Mouse (Mus musculus): Measurements from ENCODE around the gene Kif14. TPM values are rescaled to one million over a fixed set of nuclear protein-coding genes. Genes with fewer than 3 reads are reported as not detected.
"Not testable (repeated sequence)": the region's sequence is repeated elsewhere in the genome, so short reads cannot be mapped to it uniquely, and the experiment has no call there.

The Kif14 gene
- polyA plus RNA-seq, 1 experiment from 2014 or later, result 8.9 TPM

GRCm38 (mm10) chr1:136547068-136547467, 80.9 kb downstream of the Kif14 start:
- Histone ChIP-seq H3K36me3 (replicated peaks; ENCODE audit: control insufficient read depth, insufficient read depth, low read depth, low read length) (no peaks in the 10 kb centered on the region), H3K9ac (replicated peaks; ENCODE audit: low read length) (no peak overlapping the region), H3K9me3 (replicated peaks; ENCODE audit: control insufficient read depth, low read length) (no peaks in the 10 kb centered on the region), H3K4me2 (ENCODE audit: low read depth, low read length) (no peak overlapping the region), H3K27ac (replicated peaks; ENCODE audit: low read depth, low read length) (no peak overlapping the region), H3K4me3 (ENCODE audit: low read depth, low read length) (no peak overlapping the region), H3K27me3 (ENCODE audit: control insufficient read depth, insufficient read depth, low read length) (no peaks in the 10 kb centered on the region), H3K4me1 (ENCODE audit: control insufficient read depth, insufficient read depth, low read length) (no peaks in the 10 kb centered on the region)
- DNase-seq (ENCODE audit: low spot score) (no peak), ATAC-seq (replicated peaks; ENCODE audit: insufficient number of reproducible peaks, low FRiP score, low TSS enrichment, low read depth) (no peak)
- 89% methylated on average over 2 of the region's 2 CpGs for WGBS

- H3K4me2 ChIP-seq (ENCODE audit: low read depth, low read length), result no peak overlapping the region
- no peaks in the 10 kb centered on the region for H3K36me3 ChIP-seq (replicated peaks; ENCODE audit: control insufficient read depth, insufficient read depth, low read depth, low read length)
- H3K9ac ChIP-seq (replicated peaks; ENCODE audit: low read length), result no peak overlapping the region
- DNase-seq (ENCODE audit: low spot score) (no peak), ATAC-seq (replicated peaks; ENCODE audit: insufficient number of reproducible peaks, low FRiP score, low TSS enrichment, low read depth) (no peak)
- 95% methylated on average over 6 of the region's 6 CpGs for WGBS
- no peaks in the 10 kb centered on the region for H3K27me3 ChIP-seq (ENCODE audit: control insufficient read depth, insufficient read depth, low read length)
- no peaks in the 10 kb centered on the region for H3K9me3 ChIP-seq (replicated peaks; ENCODE audit: control insufficient read depth, low read length)
- H3K27ac ChIP-seq (replicated peaks; ENCODE audit: low read depth, low read length), result no peak overlapping the region
- H3K4me1 ChIP-seq (ENCODE audit: control insufficient read depth, insufficient read depth, low read length), result no peaks in the 10 kb centered on the region
- H3K4me3 ChIP-seq (ENCODE audit: low read depth, low read length), result no peak overlapping the region
Measured at GRCm38 (mm10) chr1:136550285-136550684, 84.1 kb downstream of the Kif14 start.

GRCm38 (mm10) chr1:136550851-136551540, 84.9 kb downstream of the Kif14 start:
- H3K9me3 ChIP-seq (replicated peaks; ENCODE audit: control insufficient read depth, low read length), result no peaks in the 10 kb centered on the region
- H3K4me1 ChIP-seq (ENCODE audit: control insufficient read depth, insufficient read depth, low read length), result no peaks in the 10 kb centered on the region
- peak; percentile 89 for DNase-seq (ENCODE audit: low spot score)
- H3K27ac ChIP-seq (replicated peaks; ENCODE audit: low read depth, low read length), result no peak overlapping the region
- WGBS, result 27% methylated on average over 16 of the region's 16 CpGs
- no peaks in the 10 kb centered on the region for H3K27me3 ChIP-seq (ENCODE audit: control insufficient read depth, insufficient read depth, low read length)
- H3K4me3 ChIP-seq (ENCODE audit: low read depth, low read length), result no peak overlapping the region
- H3K4me2 ChIP-seq (ENCODE audit: low read depth, low read length), result no peak overlapping the region
- H3K36me3 ChIP-seq (replicated peaks; ENCODE audit: control insufficient read depth, insufficient read depth, low read depth, low read length), result no peaks in the 10 kb centered on the region
- ATAC-seq (replicated peaks; ENCODE audit: insufficient number of reproducible peaks, low FRiP score, low TSS enrichment, low read depth), result no peak
- H3K9ac ChIP-seq (replicated peaks; ENCODE audit: low read length), result no peak overlapping the region

- Histone ChIP-seq H3K4me1 (ENCODE audit: control insufficient read depth, insufficient read depth, low read length) (no peaks in the 10 kb centered on the region), H3K4me3 (ENCODE audit: low read depth, low read length) (no peak overlapping the region), H3K27me3 (ENCODE audit: control insufficient read depth, insufficient read depth, low read length) (no peaks in the 10 kb centered on the region), H3K9ac (replicated peaks; ENCODE audit: low read length) (no peak overlapping the region), H3K27ac (replicated peaks; ENCODE audit: low read depth, low read length) (no peak overlapping the region), H3K36me3 (replicated peaks; ENCODE audit: control insufficient read depth, insufficient read depth, low read depth, low read length) (no peaks in the 10 kb centered on the region), H3K9me3 (replicated peaks; ENCODE audit: control insufficient read depth, low read length) (no peaks in the 10 kb centered on the region), H3K4me2 (ENCODE audit: low read depth, low read length) (no peak overlapping the region)
- ATAC-seq (replicated peaks; ENCODE audit: insufficient number of reproducible peaks, low FRiP score, low TSS enrichment, low read depth) (no peak), DNase-seq (ENCODE audit: low spot score) (no peak)
- 82% methylated on average over 3 of the region's 3 CpGs for WGBS
Measured at GRCm38 (mm10) chr1:136554686-136555085, 88.5 kb downstream of the Kif14 start.

- no peaks in the 10 kb centered on the region for H3K36me3 ChIP-seq (replicated peaks; ENCODE audit: control insufficient read depth, insufficient read depth, low read depth, low read length)
- H3K27me3 ChIP-seq (ENCODE audit: control insufficient read depth, insufficient read depth, low read length), result no peaks in the 10 kb centered on the region
- no peak overlapping the region for H3K4me3 ChIP-seq (ENCODE audit: low read depth, low read length)
- ATAC-seq (replicated peaks; ENCODE audit: insufficient number of reproducible peaks, low FRiP score, low TSS enrichment, low read depth) (no peak), DNase-seq (ENCODE audit: low spot score) (no peak)
- no peaks in the 10 kb centered on the region for H3K4me1 ChIP-seq (ENCODE audit: control insufficient read depth, insufficient read depth, low read length)
- no peaks in the 10 kb centered on the region for H3K9me3 ChIP-seq (replicated peaks; ENCODE audit: control insufficient read depth, low read length)
- no peak overlapping the region for H3K9ac ChIP-seq (replicated peaks; ENCODE audit: low read length)
- H3K4me2 ChIP-seq (ENCODE audit: low read depth, low read length), result no peak overlapping the region
- 48% methylated on average over 7 of the region's 7 CpGs for WGBS
- no peak overlapping the region for H3K27ac ChIP-seq (replicated peaks; ENCODE audit: low read depth, low read length)
Measured at GRCm38 (mm10) chr1:136555892-136556291, 89.7 kb downstream of the Kif14 start.

GRCm38 (mm10) chr1:136556643-136557042, 90.5 kb downstream of the Kif14 start:
- DNase-seq (ENCODE audit: low spot score); H3K27me3 ChIP-seq (ENCODE audit: control insufficient read depth, insufficient read depth, low read length); H3K9me3 ChIP-seq (replicated peaks; ENCODE audit: control insufficient read depth, low read length); H3K4me3 ChIP-seq (ENCODE audit: low read depth, low read length); H3K4me1 ChIP-seq (ENCODE audit: control insufficient read depth, insufficient read depth, low read length); H3K4me2 ChIP-seq (ENCODE audit: low read depth, low read length); H3K27ac ChIP-seq (replicated peaks; ENCODE audit: low read depth, low read length); ATAC-seq (replicated peaks; ENCODE audit: insufficient number of reproducible peaks, low FRiP score, low TSS enrichment, low read depth); H3K9ac ChIP-seq (replicated peaks; ENCODE audit: low read length); H3K36me3 ChIP-seq (replicated peaks; ENCODE audit: control insufficient read depth, insufficient read depth, low read depth, low read length): not testable (repeated sequence)
- WGBS, result 97% methylated on average over 2 of the region's 2 CpGs

- no peak overlapping the region for H3K27ac ChIP-seq (replicated peaks; ENCODE audit: low read depth, low read length)
- WGBS, result 87% methylated on average over 12 of the region's 12 CpGs
- H3K9me3 ChIP-seq (replicated peaks; ENCODE audit: control insufficient read depth, low read length), result no peaks in the 10 kb centered on the region
- DNase-seq (ENCODE audit: low spot score) (no peak), ATAC-seq (replicated peaks; ENCODE audit: insufficient number of reproducible peaks, low FRiP score, low TSS enrichment, low read depth) (no peak)
- no peak overlapping the region for H3K4me3 ChIP-seq (ENCODE audit: low read depth, low read length)
- peaks cover 2% of the 10 kb centered on the region; the same call in 1 of the 2 replicates for H3K4me1 ChIP-seq (ENCODE audit: control insufficient read depth, insufficient read depth, low read length)
- no peak overlapping the region for H3K4me2 ChIP-seq (ENCODE audit: low read depth, low read length)
- H3K36me3 ChIP-seq (replicated peaks; ENCODE audit: control insufficient read depth, insufficient read depth, low read depth, low read length), result no peaks in the 10 kb centered on the region
- no peak overlapping the region for H3K9ac ChIP-seq (replicated peaks; ENCODE audit: low read length)
- H3K27me3 ChIP-seq (ENCODE audit: control insufficient read depth, insufficient read depth, low read length), result no peaks in the 10 kb centered on the region
Measured at GRCm38 (mm10) chr1:136557436-136557835, 91.3 kb downstream of the Kif14 start.

GRCm38 (mm10) chr1:136558762-136559161, 92.6 kb downstream of the Kif14 start:
- Histone ChIP-seq H3K4me2 (ENCODE audit: low read depth, low read length) (no peak overlapping the region), H3K27me3 (ENCODE audit: control insufficient read depth, insufficient read depth, low read length) (no peaks in the 10 kb centered on the region), H3K4me1 (ENCODE audit: control insufficient read depth, insufficient read depth, low read length) (peaks cover 2% of the 10 kb centered on the region; the same call in 1 of the 2 replicates), H3K9me3 (replicated peaks; ENCODE audit: control insufficient read depth, low read length) (no peaks in the 10 kb centered on the region), H3K4me3 (ENCODE audit: low read depth, low read length) (no peak overlapping the region), H3K9ac (replicated peaks; ENCODE audit: low read length) (no peak overlapping the region), H3K27ac (replicated peaks; ENCODE audit: low read depth, low read length) (no peak overlapping the region), H3K36me3 (replicated peaks; ENCODE audit: control insufficient read depth, insufficient read depth, low read depth, low read length) (no peaks in the 10 kb centered on the region)
- DNase-seq (ENCODE audit: low spot score), result no peak
- 84% methylated on average over 5 of the region's 5 CpGs for WGBS
- ATAC-seq (replicated peaks; ENCODE audit: insufficient number of reproducible peaks, low FRiP score, low TSS enrichment, low read depth), result no peak

Measured in embryonic facial prominence, embryonic 11.5 days (tissue).